Mouse (Mus musculus): Measurements from ENCODE around the gene Gm39653. TPM values are rescaled to one million over a fixed set of nuclear protein-coding genes. Genes with fewer than 3 reads are reported as not detected.

Gene Gm39653
- not detected in 2 replicates for total RNA-seq (2012; rRNA removed)

GRCm38 (mm10) chr1:63615668-63616067, at the start of gene Gm39653:
Gm39653 (plus strand) TSS chr1:63615968.
- Histone ChIP-seq H3K9ac (ENCODE audit: insufficient read depth, low read depth, low read length, poor library complexity, severe bottlenecking) (no peak within 1 kb of the TSS), H3K4me3 (ENCODE audit: insufficient read depth in 1 of 2, low read depth in 1 of 2, low read length in 2 of 2, poor library complexity in 1 of 2, severe bottlenecking in 1 of 2) (no peak within 1 kb of the TSS), H3K36me3 (ENCODE audit: control insufficient read depth, insufficient read depth, low read length, poor library complexity, severe bottlenecking) (no peaks in the 10 kb centered on the region), H3K4me1 (ENCODE audit: control insufficient read depth in 2 of 2, insufficient read depth in 2 of 2, low read length in 2 of 2, poor library complexity in 1 of 2) (0 out of 4 replicates have a peak, but pooled peaks cover 0 to 1% of the 10 kb centered on the region in 2 experiments), H3K9me3 (ENCODE audit: control insufficient read depth, insufficient read depth, low read depth, low read length) (0 out of 2 replicates have a peak, but pooled peaks cover 1% of the 10 kb centered on the region), H3K27ac (ENCODE audit: insufficient read depth, low read depth, low read length, poor library complexity, severe bottlenecking) (no peak within 1 kb of the TSS)
- TF ChIP-seq MAFK (IDR thresholded peaks at IDR 0.05; ENCODE audit: insufficient read depth, low read depth, low read length), result no peak
- TF ChIP-seq HCFC1 (IDR thresholded peaks at IDR 0.05; ENCODE audit: borderline replicate concordance, insufficient read depth, low read length), result no peak
- TF ChIP-seq CHD2 (IDR thresholded peaks at IDR 0.05; ENCODE audit: low read depth, low read length), result no peak
- TF ChIP-seq ZNF384 (IDR thresholded peaks at IDR 0.05; ENCODE audit: low read depth, low read length), result no peak
- TF ChIP-seq ZC3H11A (IDR thresholded peaks at IDR 0.05; ENCODE audit: borderline replicate concordance, low read depth, low read length), result no peak
- no peak for DNase-seq (ENCODE audit: low read depth, low spot score)
- in situ Hi-C loops (cut with MboI; ENCODE audit: low sequenced_read_pairs in 2 of 2, unreplicated experiment in 2 of 2), result no loop called here

- H3K9me3 ChIP-seq (ENCODE audit: control insufficient read depth, insufficient read depth, low read depth, low read length), result no peaks in the 10 kb centered on the region
- in situ Hi-C loops (cut with MboI; ENCODE audit: low sequenced_read_pairs in 2 of 2, unreplicated experiment in 2 of 2), result no loop called here
- DNase-seq (ENCODE audit: low read depth, low spot score), result no peak
- no peak overlapping the region for H3K9ac ChIP-seq (ENCODE audit: insufficient read depth, low read depth, low read length, poor library complexity, severe bottlenecking)
- H3K27ac ChIP-seq (ENCODE audit: insufficient read depth, low read depth, low read length, poor library complexity, severe bottlenecking), result no peak overlapping the region
- no peak overlapping the region for H3K4me3 ChIP-seq (ENCODE audit: insufficient read depth in 1 of 2, low read depth in 1 of 2, low read length in 2 of 2, poor library complexity in 1 of 2, severe bottlenecking in 1 of 2)
- no peak for TF ChIP-seq ZC3H11A (IDR thresholded peaks at IDR 0.05; ENCODE audit: borderline replicate concordance, low read depth, low read length)
- TF ChIP-seq MAFK (IDR thresholded peaks at IDR 0.05; ENCODE audit: insufficient read depth, low read depth, low read length), result no peak
- no peak for TF ChIP-seq HCFC1 (IDR thresholded peaks at IDR 0.05; ENCODE audit: borderline replicate concordance, insufficient read depth, low read length)
- TF ChIP-seq ZNF384 (IDR thresholded peaks at IDR 0.05; ENCODE audit: low read depth, low read length), result no peak
- TF ChIP-seq CHD2 (IDR thresholded peaks at IDR 0.05; ENCODE audit: low read depth, low read length), result no peak
- H3K4me1 ChIP-seq (ENCODE audit: control insufficient read depth in 2 of 2, insufficient read depth in 2 of 2, low read length in 2 of 2, poor library complexity in 1 of 2), result peaks cover 0 to 6% of the 10 kb centered on the region in 2 experiments; a peak in 2 of 4 replicates
- peaks cover 48% of the 10 kb centered on the region for H3K36me3 ChIP-seq (ENCODE audit: control insufficient read depth, insufficient read depth, low read length, poor library complexity, severe bottlenecking)
These were observed 49.3 kb upstream of the Gm39653 start for GRCm38 (mm10) chr1:63566501-63566900.

GRCm38 (mm10) chr1:63567031-63567430, 48.7 kb upstream of the Gm39653 start:
- H3K4me3 ChIP-seq (ENCODE audit: insufficient read depth in 1 of 2, low read depth in 1 of 2, low read length in 2 of 2, poor library complexity in 1 of 2, severe bottlenecking in 1 of 2), result no peak overlapping the region
- TF ChIP-seq ZC3H11A (IDR thresholded peaks at IDR 0.05; ENCODE audit: borderline replicate concordance, low read depth, low read length) (no peak), ZNF384 (IDR thresholded peaks at IDR 0.05; ENCODE audit: low read depth, low read length) (no peak), CHD2 (IDR thresholded peaks at IDR 0.05; ENCODE audit: low read depth, low read length) (no peak), HCFC1 (IDR thresholded peaks at IDR 0.05; ENCODE audit: borderline replicate concordance, insufficient read depth, low read length) (no peak), MAFK (IDR thresholded peaks at IDR 0.05; ENCODE audit: insufficient read depth, low read depth, low read length) (no peak)
- no peak for DNase-seq (ENCODE audit: low read depth, low spot score)
- in situ Hi-C loops (cut with MboI; ENCODE audit: low sequenced_read_pairs in 2 of 2, unreplicated experiment in 2 of 2), result no loop called here
- H3K9me3 ChIP-seq (ENCODE audit: control insufficient read depth, insufficient read depth, low read depth, low read length), result no peaks in the 10 kb centered on the region
- H3K4me1 ChIP-seq (ENCODE audit: control insufficient read depth in 2 of 2, insufficient read depth in 2 of 2, low read length in 2 of 2, poor library complexity in 1 of 2), result peaks cover 0 to 6% of the 10 kb centered on the region in 2 experiments; a peak in 2 of 4 replicates
- peaks cover 46% of the 10 kb centered on the region for H3K36me3 ChIP-seq (ENCODE audit: control insufficient read depth, insufficient read depth, low read length, poor library complexity, severe bottlenecking)
- no peak overlapping the region for H3K27ac ChIP-seq (ENCODE audit: insufficient read depth, low read depth, low read length, poor library complexity, severe bottlenecking)
- no peak overlapping the region for H3K9ac ChIP-seq (ENCODE audit: insufficient read depth, low read depth, low read length, poor library complexity, severe bottlenecking)

- H3K9me3 ChIP-seq (ENCODE audit: control insufficient read depth, insufficient read depth, low read depth, low read length), result no peaks in the 10 kb centered on the region
- no peak for DNase-seq (ENCODE audit: low read depth, low spot score)
- no peak for TF ChIP-seq MAFK (IDR thresholded peaks at IDR 0.05; ENCODE audit: insufficient read depth, low read depth, low read length)
- TF ChIP-seq CHD2 (IDR thresholded peaks at IDR 0.05; ENCODE audit: low read depth, low read length), result no peak
- peaks cover 39% of the 10 kb centered on the region for H3K36me3 ChIP-seq (ENCODE audit: control insufficient read depth, insufficient read depth, low read length, poor library complexity, severe bottlenecking)
- no peaks in the 10 kb centered on the region for H3K4me1 ChIP-seq (ENCODE audit: control insufficient read depth in 2 of 2, insufficient read depth in 2 of 2, low read length in 2 of 2, poor library complexity in 1 of 2)
- in situ Hi-C loops (cut with MboI; ENCODE audit: low sequenced_read_pairs in 2 of 2, unreplicated experiment in 2 of 2), result no loop called here
- H3K27ac ChIP-seq (ENCODE audit: insufficient read depth, low read depth, low read length, poor library complexity, severe bottlenecking), result no peak overlapping the region
- no peak overlapping the region for H3K4me3 ChIP-seq (ENCODE audit: insufficient read depth in 1 of 2, low read depth in 1 of 2, low read length in 2 of 2, poor library complexity in 1 of 2, severe bottlenecking in 1 of 2)
- no peak overlapping the region for H3K9ac ChIP-seq (ENCODE audit: insufficient read depth, low read depth, low read length, poor library complexity, severe bottlenecking)
These were observed 43.5 kb upstream of the Gm39653 start for GRCm38 (mm10) chr1:63572229-63572628.

GRCm38 (mm10) chr1:63573432-63573831, 42.3 kb upstream of the Gm39653 start:
- in situ Hi-C loops (cut with MboI; ENCODE audit: low sequenced_read_pairs in 2 of 2, unreplicated experiment in 2 of 2), result no loop called here

More at GRCm38 (mm10) chr1:63573432-63573831, 42.3 kb upstream of the Gm39653 start:
- Histone ChIP-seq H3K9ac (ENCODE audit: insufficient read depth, low read depth, low read length, poor library complexity, severe bottlenecking) (no peak overlapping the region), H3K4me1 (ENCODE audit: control insufficient read depth in 2 of 2, insufficient read depth in 2 of 2, low read length in 2 of 2, poor library complexity in 1 of 2) (no peaks in the 10 kb centered on the region), H3K27ac (ENCODE audit: insufficient read depth, low read depth, low read length, poor library complexity, severe bottlenecking) (no peak overlapping the region), H3K9me3 (ENCODE audit: control insufficient read depth, insufficient read depth, low read depth, low read length) (no peaks in the 10 kb centered on the region), H3K4me3 (ENCODE audit: insufficient read depth in 1 of 2, low read depth in 1 of 2, low read length in 2 of 2, poor library complexity in 1 of 2, severe bottlenecking in 1 of 2) (no peak overlapping the region), H3K36me3 (ENCODE audit: control insufficient read depth, insufficient read depth, low read length, poor library complexity, severe bottlenecking) (peaks cover 32% of the 10 kb centered on the region)
- DNase-seq (ENCODE audit: low read depth, low spot score), result no peak
- TF ChIP-seq ZNF384 (IDR thresholded peaks at IDR 0.05; ENCODE audit: low read depth, low read length) (no peak), CHD2 (IDR thresholded peaks at IDR 0.05; ENCODE audit: low read depth, low read length) (no peak), HCFC1 (IDR thresholded peaks at IDR 0.05; ENCODE audit: borderline replicate concordance, insufficient read depth, low read length) (no peak), MAFK (IDR thresholded peaks at IDR 0.05; ENCODE audit: insufficient read depth, low read depth, low read length) (no peak), ZC3H11A (IDR thresholded peaks at IDR 0.05; ENCODE audit: borderline replicate concordance, low read depth, low read length) (no peak)

Measured in ES-E14 (cell line).